Mouse (Mus musculus) embryonic fibroblast, embryonic 13.5 days (primary cell): ENCODE results near the gene Rbpj.

Experiments used
- CTCF ChIP-seq: IDR thresholded peaks from 2 replicates; pipeline ENCODE4 v1.5.1; 2011; ENCODE audit warnings: mild to moderate bottlenecking, control low read depth, low read length, moderate library complexity, borderline replicate concordance; ENCODE audit not compliant: insufficient read depth
- POLR2A ChIP-seq: IDR thresholded peaks from 2 replicates; pipeline ENCODE4 v1.6.1; 2011; ENCODE audit warnings: low read depth, mild to moderate bottlenecking, control low read depth, low read length, moderate library complexity

DNA sequence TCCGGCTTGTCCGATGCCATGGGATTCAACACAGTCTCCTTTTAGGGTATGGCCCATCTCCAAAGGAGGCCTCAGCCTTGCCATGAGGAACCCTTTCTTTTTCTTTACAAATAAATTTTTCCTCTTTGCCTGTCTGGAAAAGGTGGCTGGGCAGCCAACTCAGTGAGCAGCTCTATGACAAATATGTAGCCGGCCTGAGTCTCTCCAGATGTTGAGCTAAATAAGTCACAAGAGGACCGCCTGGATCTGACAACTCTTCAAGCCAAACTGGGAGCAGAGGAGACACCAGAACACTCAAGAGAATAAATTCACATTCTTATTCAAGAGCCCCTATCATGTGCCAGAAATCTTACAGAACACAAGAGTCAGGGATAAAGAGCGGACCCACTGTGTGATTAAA lies 10.5 kb upstream of the Rbpj start:
- TF ChIP-seq CTCF (no peak), POLR2A (no peak)
